Mouse (Mus musculus): ENCODE results near the gene Wipi2.

DNA sequence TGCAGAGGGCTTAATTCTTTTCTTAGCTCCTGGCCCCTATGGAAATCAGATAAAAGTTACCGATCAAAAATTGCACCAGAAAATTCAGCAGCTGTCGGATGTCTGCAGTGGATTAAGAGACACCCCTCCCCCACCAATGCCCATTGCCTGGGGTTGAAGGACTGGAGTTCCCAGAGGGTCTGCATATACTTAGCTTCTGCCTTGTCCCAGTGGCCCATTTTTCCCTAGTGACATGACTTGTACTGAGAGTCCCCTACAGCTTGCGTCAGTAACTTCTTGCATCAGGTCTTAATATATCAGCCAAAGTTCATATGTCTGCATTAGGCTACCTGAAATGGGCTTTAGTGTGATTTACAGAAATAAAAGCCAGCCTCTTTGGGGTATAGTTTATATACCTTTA, 22.9 kb downstream of the Wipi2 start:
- TF ChIP-seq CTCF (IDR thresholded peaks at IDR 0.05; ENCODE audit: control insufficient read depth, insufficient read depth, low read length) (no peak), POLR2A (IDR thresholded peaks at IDR 0.05; ENCODE audit: borderline replicate concordance, control insufficient read depth, low read depth, low read length) (no peak)
